Mouse (Mus musculus) liver (tissue): ENCODE measurements around the gene 2410015M20Rik.

Source experiments
- DNase-seq: peaks from one replicate; pipeline ENCODE4 v3.0.0-alpha.2; 2020; ENCODE audit warnings: mixed read lengths

The 2410015M20Rik gene

DNA sequence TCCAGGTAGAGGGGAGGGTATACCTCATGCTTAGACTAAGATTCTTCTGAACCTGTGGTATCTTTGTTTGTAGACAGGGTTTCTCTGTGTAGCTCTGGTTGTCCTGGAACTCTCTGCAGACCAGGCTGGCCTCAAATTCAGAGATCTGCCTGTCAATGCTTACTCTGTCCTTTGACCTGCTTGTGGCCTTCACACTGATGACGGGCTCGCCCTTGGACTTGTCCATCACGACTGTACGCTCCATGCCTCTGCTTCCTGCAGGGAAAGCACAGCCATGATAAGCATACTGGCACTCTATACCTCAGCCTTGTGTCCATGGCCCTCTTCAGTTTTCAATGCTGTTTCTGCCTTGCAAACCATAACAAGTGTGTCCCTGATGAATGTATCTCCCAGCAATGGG is 42.2 kb downstream of the 2410015M20Rik start:
- no peak for DNase-seq

GRCm38 (mm10) chr17:56566918-56567317 is 42.7 kb downstream of the 2410015M20Rik start:
- DNase-seq = no peak

DNA sequence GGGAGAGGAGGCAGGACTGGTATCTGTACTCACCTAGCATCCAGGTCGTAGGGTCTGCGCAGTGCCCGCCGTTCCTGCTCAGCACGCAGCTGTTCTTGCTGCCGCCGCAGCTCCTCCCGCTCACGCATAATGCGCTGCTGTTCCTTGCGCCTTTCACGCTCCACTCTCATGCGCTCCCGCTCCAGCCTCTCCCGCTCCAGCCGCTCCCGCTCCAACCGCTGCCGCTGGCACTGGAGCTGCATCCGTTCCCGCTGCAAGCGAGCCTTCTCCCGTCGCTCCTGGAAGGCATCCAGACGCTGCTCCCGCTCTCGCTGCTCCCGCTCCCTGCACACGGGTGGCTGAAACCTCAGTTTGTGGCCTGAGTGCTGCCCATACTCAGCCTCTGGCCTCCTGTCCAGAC is 43.3 kb downstream of the 2410015M20Rik start:
- no peak for DNase-seq

DNA sequence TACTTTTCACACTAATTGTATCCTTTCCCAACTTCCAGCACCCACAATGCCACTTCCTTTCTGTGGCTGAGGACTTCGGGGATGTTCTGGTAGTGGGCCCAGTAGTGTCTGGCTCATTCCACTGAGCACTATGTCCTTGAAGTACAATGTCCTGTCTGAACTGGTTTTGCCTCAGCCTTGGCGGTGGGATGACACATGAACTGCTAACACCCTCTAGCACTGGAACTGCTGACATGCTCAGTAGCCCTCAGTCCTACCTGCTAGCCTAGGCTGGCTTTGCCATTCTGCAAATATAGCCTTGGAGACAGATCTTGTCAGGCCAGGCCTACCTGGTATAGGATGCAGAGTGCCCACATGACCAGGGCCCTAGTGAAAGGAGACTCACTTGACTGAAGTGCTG is 47.7 kb downstream of the 2410015M20Rik start:
- DNase-seq = no peak

DNA sequence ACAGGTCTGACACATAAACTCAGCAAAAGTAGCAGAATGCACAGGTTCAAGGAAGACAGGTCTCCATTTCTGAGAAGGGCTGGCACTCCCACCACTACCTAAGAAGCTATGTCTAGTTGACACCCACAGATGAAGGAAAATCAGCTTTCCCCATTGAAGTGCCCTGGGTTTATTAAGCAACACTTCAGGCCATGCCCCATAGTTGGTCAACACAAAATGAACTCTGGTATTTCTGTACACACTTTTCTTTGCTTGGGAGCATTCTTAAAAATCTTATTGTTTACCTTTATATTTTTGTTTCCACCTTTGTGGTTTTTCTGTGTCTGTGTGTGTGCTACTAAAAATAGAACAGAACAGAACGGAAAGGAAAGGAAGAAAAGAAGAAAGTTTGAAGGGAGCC is 49.4 kb downstream of the 2410015M20Rik start:
- no peak for DNase-seq

- DNase-seq = no peak
Observed at GRCm38 (mm10) chr17:56559386-56559785, 50.2 kb downstream of the 2410015M20Rik start.

GRCm38 (mm10) chr17:56558448-56558847 is 51.1 kb downstream of the 2410015M20Rik start:
- peak; percentile 64 for DNase-seq
